Mouse (Mus musculus): ENCODE measurements at regions not wholly inside any gene's neighbourhood (a gene's known extent, or its start where the extent isn't known, plus 50 kb on each side); places are given as distances from the start of the nearest gene placed in this dataset.

DNA sequence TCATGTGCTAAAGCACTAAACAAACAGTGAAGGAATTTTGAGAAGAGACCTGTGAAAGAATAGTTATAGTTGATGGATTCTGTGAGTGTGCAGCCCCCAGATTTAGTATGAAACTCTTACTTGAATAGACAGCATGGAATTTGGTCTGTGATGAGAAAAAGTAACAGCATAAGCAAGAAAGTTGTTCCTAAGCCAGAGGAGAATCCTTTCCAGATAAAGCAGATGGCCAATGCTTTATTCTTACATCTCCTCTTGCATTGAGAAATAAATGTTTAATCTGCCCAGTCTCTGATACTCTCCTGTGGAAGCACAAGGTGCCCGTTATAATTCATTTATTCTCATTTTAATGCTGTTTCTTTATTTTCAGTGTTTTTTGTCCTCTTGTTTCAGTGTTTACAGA, 263.5 kb downstream of the Tecrl start:
- no peaks in the 10 kb centered on the region for H3K36me3 ChIP-seq (ENCODE audit: control insufficient read depth, insufficient read depth, low read length)
- no peaks in the 10 kb centered on the region for H3K27me3 ChIP-seq (ENCODE audit: control insufficient read depth, insufficient read depth, low read length)
- WGBS = 98% methylated on average over 1 of the region's 1 CpGs
- no peak for DNase-seq (ENCODE audit: low spot score)
- H3K9me3 ChIP-seq (ENCODE audit: control insufficient read depth, low read length) = no peaks in the 10 kb centered on the region
- H3K4me2 ChIP-seq (ENCODE audit: low read depth, low read length, severe bottlenecking) = no peak overlapping the region
- no peak for ATAC-seq (replicated peaks; ENCODE audit: low FRiP score)
- no peak overlapping the region for H3K9ac ChIP-seq (ENCODE audit: low read length)
- H3K27ac ChIP-seq (ENCODE audit: low read depth, low read length) = no peak overlapping the region
- H3K4me1 ChIP-seq (replicated peaks; ENCODE audit: control insufficient read depth, insufficient read depth, low read length) = no peaks in the 10 kb centered on the region
- no peak overlapping the region for H3K4me3 ChIP-seq (ENCODE audit: low read depth, low read length)

DNA sequence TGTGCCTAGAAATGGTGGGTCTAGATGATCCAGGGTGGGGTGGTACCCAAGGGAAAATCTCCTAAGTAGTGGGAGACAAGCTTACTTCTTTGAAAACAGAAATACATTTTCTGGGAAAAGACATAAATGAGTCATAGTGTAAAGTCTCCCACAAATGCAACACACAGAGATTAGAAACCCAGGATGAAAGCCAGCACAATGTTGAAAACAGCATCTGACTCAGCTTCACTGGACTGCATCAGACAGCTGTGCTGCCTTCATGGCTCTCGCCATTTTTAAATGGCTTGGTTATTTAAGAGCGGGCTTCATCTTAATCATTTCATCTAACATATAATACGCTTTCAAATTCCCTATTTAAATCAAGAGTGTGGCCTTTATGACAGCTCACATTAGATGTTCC, 300.2 kb downstream of the Tecrl start:
- Histone ChIP-seq H3K9me3 (ENCODE audit: control insufficient read depth, low read length) (no peaks in the 10 kb centered on the region), H3K27me3 (ENCODE audit: control insufficient read depth, insufficient read depth, low read length) (no peaks in the 10 kb centered on the region), H3K27ac (ENCODE audit: low read depth, low read length) (no peak overlapping the region), H3K36me3 (ENCODE audit: control insufficient read depth, insufficient read depth, low read length) (no peaks in the 10 kb centered on the region), H3K4me2 (ENCODE audit: low read depth, low read length, severe bottlenecking) (no peak overlapping the region), H3K4me1 (replicated peaks; ENCODE audit: control insufficient read depth, insufficient read depth, low read length) (no peaks in the 10 kb centered on the region), H3K9ac (ENCODE audit: low read length) (no peak overlapping the region), H3K4me3 (ENCODE audit: low read depth, low read length) (no peak overlapping the region)
- ATAC-seq (replicated peaks; ENCODE audit: low FRiP score) = no peak
- WGBS = 89% methylated on average over 3 of the region's 3 CpGs
- DNase-seq (ENCODE audit: low spot score) = no peak

DNA sequence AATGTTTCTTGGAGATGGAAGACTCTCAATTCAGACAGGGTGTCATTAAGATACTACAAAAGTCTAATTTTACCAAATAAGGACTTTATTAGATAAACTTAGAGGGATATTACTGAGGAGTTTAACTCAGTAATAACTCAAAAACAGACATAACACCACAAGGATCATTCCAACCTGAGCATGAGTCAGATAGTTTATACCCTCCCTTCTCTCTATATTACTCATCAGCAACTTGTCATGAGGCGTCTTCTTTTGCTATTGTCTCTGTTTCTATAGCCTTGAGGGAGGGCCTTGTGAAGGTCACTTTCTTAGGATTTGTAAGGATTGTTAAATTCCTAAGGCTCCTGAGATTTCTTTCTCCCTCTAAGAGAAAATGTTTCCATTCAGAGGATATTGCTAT, 307.8 kb downstream of the Tecrl start:
- ATAC-seq (replicated peaks; ENCODE audit: low FRiP score) (no peak), DNase-seq (ENCODE audit: low spot score) (no peak)
- Histone ChIP-seq H3K4me1 (replicated peaks; ENCODE audit: control insufficient read depth, insufficient read depth, low read length) (no peaks in the 10 kb centered on the region), H3K4me2 (ENCODE audit: low read depth, low read length, severe bottlenecking) (no peak overlapping the region), H3K27me3 (ENCODE audit: control insufficient read depth, insufficient read depth, low read length) (no peaks in the 10 kb centered on the region), H3K36me3 (ENCODE audit: control insufficient read depth, insufficient read depth, low read length) (no peaks in the 10 kb centered on the region), H3K9me3 (ENCODE audit: control insufficient read depth, low read length) (no peaks in the 10 kb centered on the region), H3K27ac (ENCODE audit: low read depth, low read length) (no peak overlapping the region), H3K4me3 (ENCODE audit: low read depth, low read length) (no peak overlapping the region), H3K9ac (ENCODE audit: low read length) (no peak overlapping the region)
- WGBS = 92% methylated on average over 1 of the region's 1 CpGs

DNA sequence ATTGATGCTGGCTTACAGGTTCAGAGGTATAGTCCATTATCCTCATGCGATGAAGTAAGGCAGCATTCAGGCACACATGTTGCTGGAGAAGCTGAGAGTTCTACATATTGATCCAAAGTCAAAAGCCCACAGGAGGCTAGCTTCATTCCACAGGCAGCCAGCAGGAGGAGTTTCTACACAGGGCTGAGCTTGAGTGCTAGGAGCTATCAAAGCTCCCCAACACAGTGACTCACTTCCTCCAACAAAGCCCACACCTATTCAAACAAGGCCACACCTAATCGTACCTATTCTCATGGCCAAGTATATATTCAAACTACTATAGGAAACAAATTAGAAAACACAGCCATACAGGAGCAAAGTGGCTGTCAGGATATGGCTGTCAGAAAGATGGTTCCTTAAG, 325.3 kb downstream of the Tecrl start:
- DNase-seq (ENCODE audit: low spot score) (no peak), ATAC-seq (replicated peaks; ENCODE audit: low FRiP score) (no peak)
- no peak overlapping the region for H3K4me2 ChIP-seq (ENCODE audit: low read depth, low read length, severe bottlenecking)
- no peak overlapping the region for H3K27ac ChIP-seq (ENCODE audit: low read depth, low read length)
- H3K36me3 ChIP-seq (ENCODE audit: control insufficient read depth, insufficient read depth, low read length) = no peaks in the 10 kb centered on the region
- no peaks in the 10 kb centered on the region for H3K4me1 ChIP-seq (replicated peaks; ENCODE audit: control insufficient read depth, insufficient read depth, low read length)
- no peak overlapping the region for H3K4me3 ChIP-seq (ENCODE audit: low read depth, low read length)
- H3K9me3 ChIP-seq (ENCODE audit: control insufficient read depth, low read length) = no peaks in the 10 kb centered on the region
- H3K9ac ChIP-seq (ENCODE audit: low read length) = no peak overlapping the region
- H3K27me3 ChIP-seq (ENCODE audit: control insufficient read depth, insufficient read depth, low read length) = no peaks in the 10 kb centered on the region
- 88% methylated on average over 2 of the region's 2 CpGs for WGBS

DNA sequence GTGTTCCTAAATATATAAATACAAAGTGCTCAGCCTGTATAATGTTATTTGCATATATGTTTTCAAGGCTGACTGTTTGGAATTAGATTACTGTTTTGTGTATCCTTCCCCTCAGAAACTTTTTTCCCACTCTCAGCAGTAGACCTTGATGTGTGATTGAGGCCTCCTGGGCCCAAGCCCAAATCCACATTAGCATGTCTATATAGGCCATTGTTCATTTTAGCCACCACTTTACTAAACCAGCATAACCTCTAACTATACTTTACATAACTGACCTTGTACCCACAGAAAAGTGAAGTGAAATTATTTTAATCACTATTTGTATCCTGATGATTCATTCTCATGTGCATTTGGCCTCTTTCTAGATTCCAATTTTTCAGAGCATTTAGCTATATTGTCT, 349.0 kb downstream of the Tecrl start:
- H3K27ac ChIP-seq (ENCODE audit: low read depth, low read length) = no peak overlapping the region
- H3K4me3 ChIP-seq (ENCODE audit: low read depth, low read length) = no peak overlapping the region
- H3K9ac ChIP-seq (ENCODE audit: low read length) = no peak overlapping the region
- H3K4me1 ChIP-seq (replicated peaks; ENCODE audit: control insufficient read depth, insufficient read depth, low read length) = no peaks in the 10 kb centered on the region
- no peaks in the 10 kb centered on the region for H3K36me3 ChIP-seq (ENCODE audit: control insufficient read depth, insufficient read depth, low read length)
- ATAC-seq (replicated peaks; ENCODE audit: low FRiP score) (no peak), DNase-seq (ENCODE audit: low spot score) (no peak)
- no peaks in the 10 kb centered on the region for H3K9me3 ChIP-seq (ENCODE audit: control insufficient read depth, low read length)
- no peaks in the 10 kb centered on the region for H3K27me3 ChIP-seq (ENCODE audit: control insufficient read depth, insufficient read depth, low read length)
- H3K4me2 ChIP-seq (ENCODE audit: low read depth, low read length, severe bottlenecking) = no peak overlapping the region

DNA sequence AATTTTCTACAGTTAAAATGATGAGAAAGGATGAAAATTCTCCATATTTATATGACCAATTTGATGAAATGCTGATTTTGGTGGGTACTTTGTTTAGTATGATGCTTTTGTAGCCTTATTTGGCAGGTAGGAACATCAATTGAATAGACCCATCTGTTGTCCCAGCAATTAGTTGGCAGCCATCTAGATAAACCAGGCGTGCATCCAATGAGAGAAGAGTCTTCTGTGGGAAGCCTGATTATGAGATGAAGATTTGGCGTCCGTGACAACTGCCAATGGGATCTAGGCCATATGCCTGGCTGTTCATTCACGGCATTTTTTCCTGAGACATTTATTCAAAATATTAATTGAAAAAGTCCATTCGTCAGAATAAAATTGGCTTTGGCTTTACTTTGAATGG, 365.9 kb downstream of the Tecrl start:
- no peak overlapping the region for H3K4me2 ChIP-seq (ENCODE audit: low read depth, low read length, severe bottlenecking)
- H3K9ac ChIP-seq (ENCODE audit: low read length) = no peak overlapping the region
- H3K4me3 ChIP-seq (ENCODE audit: low read depth, low read length) = no peak overlapping the region
- no peak overlapping the region for H3K27ac ChIP-seq (ENCODE audit: low read depth, low read length)
- 90% methylated on average over 5 of the region's 5 CpGs for WGBS
- H3K9me3 ChIP-seq (ENCODE audit: control insufficient read depth, low read length) = no peaks in the 10 kb centered on the region
- ATAC-seq (replicated peaks; ENCODE audit: low FRiP score) (no peak), DNase-seq (ENCODE audit: low spot score) (no peak)
- H3K36me3 ChIP-seq (ENCODE audit: control insufficient read depth, insufficient read depth, low read length) = no peaks in the 10 kb centered on the region
- no peaks in the 10 kb centered on the region for H3K27me3 ChIP-seq (ENCODE audit: control insufficient read depth, insufficient read depth, low read length)
- H3K4me1 ChIP-seq (replicated peaks; ENCODE audit: control insufficient read depth, insufficient read depth, low read length) = no peaks in the 10 kb centered on the region

DNA sequence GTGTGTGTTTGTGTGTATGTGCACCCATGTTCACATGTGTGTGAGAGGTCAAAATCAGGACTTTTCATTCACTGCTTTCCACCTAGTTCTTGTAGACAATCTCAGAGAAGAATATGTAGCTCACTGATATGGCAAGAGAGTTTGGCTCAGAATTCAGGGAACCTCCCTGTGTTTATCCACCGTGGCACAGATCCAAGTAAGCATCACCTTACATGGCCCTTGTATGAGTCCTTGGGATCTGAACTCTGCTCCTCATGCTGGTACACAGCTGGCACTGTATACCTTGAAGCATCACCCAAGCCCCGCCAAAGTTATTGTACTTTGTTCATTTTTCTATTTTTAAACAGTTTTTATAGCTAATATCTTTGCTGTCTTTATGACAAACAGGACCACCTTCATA, 385.7 kb downstream of the Tecrl start:
- Histone ChIP-seq H3K9ac (ENCODE audit: low read length) (no peak overlapping the region), H3K4me2 (ENCODE audit: low read depth, low read length, severe bottlenecking) (no peak overlapping the region), H3K4me1 (replicated peaks; ENCODE audit: control insufficient read depth, insufficient read depth, low read length) (no peaks in the 10 kb centered on the region), H3K27ac (ENCODE audit: low read depth, low read length) (no peak overlapping the region), H3K36me3 (ENCODE audit: control insufficient read depth, insufficient read depth, low read length) (no peaks in the 10 kb centered on the region), H3K9me3 (ENCODE audit: control insufficient read depth, low read length) (no peaks in the 10 kb centered on the region), H3K27me3 (ENCODE audit: control insufficient read depth, insufficient read depth, low read length) (peaks cover 9% of the 10 kb centered on the region), H3K4me3 (ENCODE audit: low read depth, low read length) (no peak overlapping the region)
- 89% methylated on average over 2 of the region's 2 CpGs for WGBS
- DNase-seq (ENCODE audit: low spot score) = no peak
- no peak for ATAC-seq (replicated peaks; ENCODE audit: low FRiP score)

DNA sequence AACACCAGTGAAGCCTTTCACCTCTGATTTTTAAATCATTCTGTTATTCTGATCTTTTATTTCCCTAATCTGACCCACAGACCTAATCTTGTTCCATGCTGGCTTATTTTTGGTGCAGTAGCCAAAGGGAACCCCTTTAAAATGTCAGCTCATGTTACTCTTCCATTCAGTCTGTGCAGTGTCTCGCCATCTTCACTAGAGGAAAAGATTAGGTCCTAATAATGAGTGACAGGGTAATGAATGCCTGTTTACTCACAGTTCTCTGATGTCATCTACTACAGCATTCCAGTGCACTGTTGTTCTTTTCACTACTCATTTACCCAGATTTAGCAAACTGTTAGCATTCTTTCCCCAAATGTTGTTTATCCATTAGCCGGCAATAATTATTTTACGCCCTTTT, 388.2 kb downstream of the Tecrl start:
- Histone ChIP-seq H3K27me3 (ENCODE audit: control insufficient read depth, insufficient read depth, low read length) (peaks cover 9% of the 10 kb centered on the region), H3K27ac (ENCODE audit: low read depth, low read length) (no peak overlapping the region), H3K4me3 (ENCODE audit: low read depth, low read length) (no peak overlapping the region), H3K36me3 (ENCODE audit: control insufficient read depth, insufficient read depth, low read length) (no peaks in the 10 kb centered on the region), H3K4me1 (replicated peaks; ENCODE audit: control insufficient read depth, insufficient read depth, low read length) (no peaks in the 10 kb centered on the region), H3K4me2 (ENCODE audit: low read depth, low read length, severe bottlenecking) (no peak overlapping the region), H3K9me3 (ENCODE audit: control insufficient read depth, low read length) (no peaks in the 10 kb centered on the region), H3K9ac (ENCODE audit: low read length) (no peak overlapping the region)
- DNase-seq (ENCODE audit: low spot score) = no peak
- ATAC-seq (replicated peaks; ENCODE audit: low FRiP score) = peak; percentile 72
- WGBS = 28% methylated on average over 3 of the region's 3 CpGs

DNA sequence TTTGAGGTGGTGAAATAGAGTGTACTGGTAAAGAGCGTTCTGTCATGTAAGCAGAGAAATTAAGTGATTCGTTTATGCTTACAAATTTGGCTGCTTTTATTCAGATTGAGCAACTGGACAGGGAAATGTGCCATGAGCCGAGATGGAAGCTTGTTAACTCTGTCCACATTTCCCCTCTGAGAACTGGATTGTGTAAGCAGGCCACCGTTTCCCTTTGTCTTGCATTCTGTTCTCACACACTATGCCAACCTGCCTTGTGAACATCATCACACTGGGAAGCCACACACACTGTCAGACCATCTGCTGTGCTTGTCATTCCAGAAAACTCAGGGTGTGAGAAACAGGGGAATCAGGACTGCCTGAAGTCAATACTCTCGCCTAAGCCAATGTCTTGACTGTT, 388.8 kb downstream of the Tecrl start:
- Histone ChIP-seq H3K9me3 (ENCODE audit: control insufficient read depth, low read length) (no peaks in the 10 kb centered on the region), H3K27me3 (ENCODE audit: control insufficient read depth, insufficient read depth, low read length) (peaks cover 9% of the 10 kb centered on the region), H3K4me1 (replicated peaks; ENCODE audit: control insufficient read depth, insufficient read depth, low read length) (no peaks in the 10 kb centered on the region), H3K4me3 (ENCODE audit: low read depth, low read length) (no peak overlapping the region), H3K4me2 (ENCODE audit: low read depth, low read length, severe bottlenecking) (no peak overlapping the region), H3K36me3 (ENCODE audit: control insufficient read depth, insufficient read depth, low read length) (no peaks in the 10 kb centered on the region), H3K27ac (ENCODE audit: low read depth, low read length) (no peak overlapping the region), H3K9ac (ENCODE audit: low read length) (no peak overlapping the region)
- DNase-seq (ENCODE audit: low spot score) = no peak
- 42% methylated on average over 5 of the region's 5 CpGs for WGBS
- peak; percentile 66 for ATAC-seq (replicated peaks; ENCODE audit: low FRiP score)

Data from forebrain, embryonic 11.5 days (tissue).